Mouse (Mus musculus) neural tube, embryonic 14.5 days (tissue): ENCODE data around the gene Uba52. TPM values are rescaled to one million over a fixed set of nuclear protein-coding genes. Genes with fewer than 3 reads are reported as not detected.
"Not testable (repeated sequence)": the region's sequence is repeated elsewhere in the genome, so short reads cannot be mapped to it uniquely, and the experiment has no call there.

ENCODE experiments used
- ATAC-seq: fragments of 200-750 bp; cut with Nextera tagmentation; 2 replicates; pipeline ENCODE4 v1.8.0; 2017; ENCODE audit warnings: low read depth, mild to moderate bottlenecking, moderate TSS enrichment, moderate library complexity
- H3K27ac ChIP-seq: fragments of 300-500 bp; sonication (generic); 2 replicates; pipeline ENCODE4 v1.5.1; 2014; ENCODE audit warnings: low read depth, mild to moderate bottlenecking, control low read depth, low read length, moderate library complexity, mixed read lengths
- H3K27me3 ChIP-seq: fragments of 300-500 bp; sonication (generic); 2 replicates; pipeline ENCODE4 v1.6.1; 2014; ENCODE audit warnings: low read length; ENCODE audit not compliant: control insufficient read depth, insufficient read depth
- H3K36me3 ChIP-seq: fragments of 300-500 bp; sonication (generic); 2 replicates; pipeline ENCODE4 v1.6.1; 2014; ENCODE audit warnings: low read length, mixed read lengths; ENCODE audit not compliant: control insufficient read depth, insufficient read depth
- H3K4me1 ChIP-seq: fragments of 300-500 bp; sonication (generic); 2 replicates; pipeline ENCODE4 v1.6.1; 2014; ENCODE audit warnings: low read length; ENCODE audit not compliant: control insufficient read depth, insufficient read depth
- H3K4me2 ChIP-seq: fragments of 300-500 bp; sonication (generic); 2 replicates; pipeline ENCODE4 v1.6.1; 2014; ENCODE audit warnings: mild to moderate bottlenecking, low read depth, low read length, control low read depth
- H3K4me3 ChIP-seq: fragments of 300-500 bp; sonication (generic); 2 replicates; pipeline ENCODE4 v1.5.1; 2014; ENCODE audit warnings: low read depth, low read length, control low read depth, mixed read lengths
- H3K9ac ChIP-seq: fragments of 300-500 bp; sonication (generic); replicated peaks from 2 replicates; pipeline ENCODE4 v1.6.1; 2014; ENCODE audit warnings: low read depth, mild to moderate bottlenecking, control low read depth, low read length, mixed read lengths
- H3K9me3 ChIP-seq: fragments of 300-500 bp; sonication (generic); 2 replicates; pipeline ENCODE4 v1.6.1; 2016; ENCODE audit warnings: low read length; ENCODE audit not compliant: control insufficient read depth
- WGBS: fragments of 180-500 bp; shearing (Covaris S2); extraction: QIAGEN DNeasy Blood & Tissue Kit; methylation state at CpG from one replicate; pipeline ENCODE4 v1.1.7; 2014; 5-methylcytosine and 5-hydroxymethylcytosine counted together
- polyA plus RNA-seq: library from polyadenylated mRNA; unstranded; fragments of >200 nt; fragmentation: Nextera tagmentation; extraction: Ambion mirVana; gene quantifications from 2 replicates; pipeline ENCODE4 v1.2.1, GENCODE M21; 2014

Uba52 gene
- polyA plus RNA-seq, 1 experiment from 2014 or later = 750 TPM

DNA sequence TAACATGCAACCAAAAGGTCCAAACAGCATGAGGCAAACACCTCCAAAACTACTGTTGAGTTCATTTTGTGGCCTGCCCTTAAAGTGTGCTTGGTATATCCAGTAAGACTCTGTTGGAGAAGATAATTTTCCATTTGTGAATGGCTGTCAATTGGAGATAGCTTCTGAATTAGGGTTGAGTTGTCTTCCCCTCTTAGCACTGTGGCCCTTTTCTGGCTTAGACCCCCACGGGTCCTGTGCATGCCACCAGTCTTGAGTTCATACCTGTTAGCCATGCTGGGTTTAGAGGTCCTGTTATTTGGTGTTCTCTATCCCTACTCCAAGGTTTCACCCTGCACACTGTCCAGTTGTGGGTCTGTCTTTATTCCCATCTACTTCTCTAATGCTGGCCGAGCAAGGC is 1.2 kb upstream of the Uba52 start:
- Histone ChIP-seq H3K9ac (no peak overlapping the region), H3K36me3 (peaks cover 16% of the 10 kb centered on the region; the same call in 1 of the 2 replicates), H3K4me3 (no peak overlapping the region), H3K4me1 (peaks cover 12% of the 10 kb centered on the region), H3K4me2 (no peak overlapping the region), H3K9me3 (no peaks in the 10 kb centered on the region), H3K27ac (no peak overlapping the region; the same call in 1 of the 2 replicates), H3K27me3 (no peaks in the 10 kb centered on the region)
- 95% methylated on average over 2 of the region's 2 CpGs for WGBS
- ATAC-seq = no peak

DNA sequence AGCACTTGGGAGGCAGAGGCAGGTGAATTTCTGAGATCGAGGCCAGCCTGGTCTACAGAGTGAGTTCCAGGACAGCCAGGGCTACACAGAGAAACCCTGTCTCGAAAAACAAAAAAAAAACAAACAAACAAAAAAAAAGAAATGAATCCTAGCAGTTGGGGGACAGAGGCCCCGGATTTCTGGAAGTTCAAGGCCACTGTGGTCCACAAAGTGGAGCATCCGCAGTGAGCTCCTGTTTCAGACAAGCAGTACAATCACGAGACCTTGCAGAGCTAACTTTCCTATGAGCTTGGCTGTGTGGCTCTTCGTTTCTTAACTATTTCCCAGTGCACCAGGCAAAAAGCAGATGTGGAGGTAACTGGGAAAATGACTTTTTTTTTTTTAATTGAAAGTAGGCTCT is 573 bp upstream of the Uba52 start:
- Histone ChIP-seq H3K4me1 (peaks cover 12% of the 10 kb centered on the region), H3K9ac (peak overlapping the region; percentile 90; the same call in 1 of the 2 replicates), H3K4me3 (peak overlapping the region; percentile 97), H3K4me2 (peak overlapping the region; percentile 100), H3K36me3 (peaks cover 12% of the 10 kb centered on the region; the same call in 1 of the 2 replicates)
- not testable (repeated sequence) for H3K27me3 ChIP-seq, H3K27ac ChIP-seq, ATAC-seq, H3K9me3 ChIP-seq
- WGBS = 87% methylated on average over 6 of the region's 6 CpGs

DNA sequence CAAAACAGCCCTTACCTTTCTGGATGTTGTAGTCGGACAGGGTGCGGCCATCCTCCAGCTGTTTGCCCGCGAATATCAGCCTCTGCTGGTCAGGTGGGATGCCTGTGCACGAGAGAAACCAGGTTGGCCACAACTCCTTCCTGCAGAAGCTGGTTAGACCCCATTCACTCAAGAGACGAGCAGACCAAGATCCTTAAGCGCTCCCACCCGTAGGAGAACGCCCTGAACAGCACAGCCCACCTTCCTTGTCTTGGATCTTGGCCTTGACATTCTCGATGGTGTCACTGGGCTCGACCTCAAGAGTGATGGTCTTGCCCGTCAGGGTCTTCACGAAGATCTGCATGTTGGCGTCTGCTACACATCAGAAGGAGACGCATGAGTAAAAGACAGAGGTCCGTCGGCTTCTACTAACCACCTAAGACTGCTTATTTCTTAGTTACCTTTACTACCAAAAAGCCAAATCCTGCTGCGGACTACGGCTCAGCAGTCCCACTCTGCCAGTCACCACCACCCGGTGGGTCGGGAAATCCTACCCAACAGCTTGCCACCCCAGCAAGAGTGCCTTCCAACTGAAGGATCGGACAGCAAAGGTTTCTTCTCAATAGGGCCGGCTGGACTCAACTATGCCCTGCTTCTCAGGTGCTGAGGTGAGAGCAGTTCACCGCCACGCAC is 1.2 kb downstream of the Uba52 start:
- peak overlapping the region; percentile 90 for H3K9ac ChIP-seq
- peaks cover 20% of the 10 kb centered on the region for H3K4me1 ChIP-seq
- no peaks in the 10 kb centered on the region for H3K27me3 ChIP-seq
- 15% methylated on average over 25 of the region's 25 CpGs for WGBS
- peak overlapping the region; percentile 97; the same call in 1 of the 2 replicates for H3K27ac ChIP-seq
- H3K4me2 ChIP-seq = peak overlapping the region; percentile 100
- peak overlapping the region; percentile 97 for H3K4me3 ChIP-seq
- no peak for ATAC-seq
- no peaks in the 10 kb centered on the region for H3K9me3 ChIP-seq
- H3K36me3 ChIP-seq = peaks cover 10% of the 10 kb centered on the region; the same call in 1 of the 2 replicates

DNA sequence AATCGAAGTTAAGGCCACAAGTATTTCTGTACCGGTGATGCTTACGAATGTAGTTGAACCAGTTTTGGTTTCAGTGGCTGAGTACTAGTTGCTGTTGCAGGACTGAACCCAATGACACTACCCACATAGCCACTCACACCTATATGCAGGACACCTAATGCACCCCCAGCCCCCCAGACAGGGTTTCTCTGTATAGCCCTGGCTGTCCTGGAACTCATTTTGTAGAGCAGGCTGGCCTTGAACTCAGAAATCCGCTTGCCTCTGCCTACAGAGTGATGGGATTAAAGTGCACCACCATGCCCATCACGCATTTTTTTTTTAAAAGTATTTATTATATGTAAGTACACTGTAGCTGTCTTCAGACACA is 3.6 kb downstream of the Uba52 start:
- Histone ChIP-seq H3K27ac (no peak overlapping the region), H3K4me1 (peaks cover 25% of the 10 kb centered on the region)

DNA sequence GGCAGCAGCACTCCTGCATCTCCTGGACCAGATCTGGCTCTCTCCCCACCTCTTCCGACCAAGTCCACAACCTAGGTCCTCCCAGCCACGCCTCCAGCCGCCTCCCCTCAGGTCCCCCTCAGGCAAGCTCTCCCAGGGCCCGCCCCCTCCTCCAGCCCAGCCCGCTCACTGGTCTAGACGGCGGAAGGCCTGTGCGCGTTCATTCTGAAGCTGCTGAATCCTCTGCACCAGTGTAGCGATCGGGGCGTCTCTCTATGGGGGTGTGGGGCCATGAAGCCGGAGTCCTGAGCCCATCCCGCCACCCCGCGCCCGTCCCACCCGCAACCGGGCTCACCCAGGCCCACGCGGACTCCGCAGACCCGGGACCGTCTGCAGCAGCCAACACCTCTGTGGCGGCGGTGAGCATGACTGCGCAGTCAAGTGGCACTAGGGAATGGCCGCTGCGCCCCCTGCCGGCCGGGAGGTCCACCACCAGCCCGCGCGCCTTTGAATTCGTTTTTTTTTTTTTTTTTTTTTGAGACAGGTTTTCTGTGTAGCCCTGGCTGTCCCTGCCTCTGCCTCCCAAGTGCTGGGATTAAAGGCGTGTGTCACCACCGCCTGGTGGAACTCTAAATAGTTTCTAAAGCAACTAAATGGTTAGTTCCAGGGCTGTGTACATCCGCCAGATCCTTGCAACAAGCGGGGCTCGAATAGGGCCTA is 4.1 kb downstream of the Uba52 start, which contains the start of gene Rex1bd:
TSS of gene Rex1bd (minus strand) at position 425 of the 699 bp plus-strand sequence.
- Histone ChIP-seq H3K27me3 (peaks cover 16% of the 10 kb centered on the region), H3K4me1 (peaks cover 25% of the 10 kb centered on the region), H3K4me3 (peak within 1 kb of the TSS; percentile 55), H3K27ac (peak within 1 kb of the TSS; percentile 85), H3K36me3 (peaks cover 7% of the 10 kb centered on the region; the same call in 1 of the 2 replicates), H3K4me2 (peak within 1 kb of the TSS; percentile 84), H3K9me3 (no peaks in the 10 kb centered on the region), H3K9ac (peak within 1 kb of the TSS; percentile 74)
- peak; percentile 87 for ATAC-seq
- WGBS = 3% methylated on average over 40 of the region's 40 CpGs

More for the DNA sequence above, 3.6 kb downstream of the Uba52 start:
- Histone ChIP-seq H3K9me3 (no peaks in the 10 kb centered on the region), H3K4me3 (no peak overlapping the region), H3K4me2 (no peak overlapping the region; the same call in 1 of the 2 replicates), H3K27me3 (peaks cover 11% of the 10 kb centered on the region), H3K36me3 (peaks cover 7% of the 10 kb centered on the region; the same call in 1 of the 2 replicates), H3K9ac (no peak overlapping the region)
- ATAC-seq = no peak
- 69% methylated on average over 5 of the region's 5 CpGs for WGBS

DNA sequence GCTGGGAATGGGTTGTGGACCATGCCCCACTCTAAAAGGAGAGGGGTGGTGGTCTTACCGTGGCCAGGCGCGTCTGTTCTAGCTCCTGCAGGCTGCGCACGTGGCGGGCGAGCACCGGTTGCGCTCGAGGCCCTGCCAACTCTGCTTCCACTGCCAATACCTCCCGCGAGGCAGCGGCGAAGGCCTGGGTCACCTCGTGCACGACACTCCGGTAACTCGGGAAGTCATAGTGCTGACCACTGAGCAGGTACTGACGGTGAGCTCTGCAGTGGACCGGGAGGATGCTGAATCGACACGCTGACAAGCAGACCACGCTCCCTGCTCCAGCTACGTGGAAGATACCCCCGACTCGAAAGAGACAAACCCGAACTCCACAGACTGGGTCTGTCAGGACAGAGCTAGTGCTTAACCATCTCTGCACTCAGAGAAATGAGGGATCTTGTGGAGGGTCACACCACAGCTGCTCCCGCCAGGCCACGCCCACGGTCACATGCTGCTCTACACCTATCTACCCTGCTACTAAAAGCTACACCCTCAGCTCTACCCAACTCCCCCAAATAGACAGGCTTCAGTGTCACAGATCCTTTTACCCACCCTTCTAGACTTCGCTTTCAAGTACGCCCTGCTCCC is 4.8 kb downstream of the Uba52 start:
- no peaks in the 10 kb centered on the region for H3K9me3 ChIP-seq
- peak overlapping the region; percentile 74 for H3K9ac ChIP-seq
- peaks cover 25% of the 10 kb centered on the region for H3K4me1 ChIP-seq
- ATAC-seq = peak; percentile 16
- peak overlapping the region; percentile 85; the same call in 1 of the 2 replicates for H3K27ac ChIP-seq
- H3K4me2 ChIP-seq = peak overlapping the region; percentile 84
- 37% methylated on average over 32 of the region's 32 CpGs for WGBS
- H3K36me3 ChIP-seq = peaks cover 7% of the 10 kb centered on the region; the same call in 1 of the 2 replicates
- H3K4me3 ChIP-seq = peak overlapping the region; percentile 55
- H3K27me3 ChIP-seq = peaks cover 19% of the 10 kb centered on the region

DNA sequence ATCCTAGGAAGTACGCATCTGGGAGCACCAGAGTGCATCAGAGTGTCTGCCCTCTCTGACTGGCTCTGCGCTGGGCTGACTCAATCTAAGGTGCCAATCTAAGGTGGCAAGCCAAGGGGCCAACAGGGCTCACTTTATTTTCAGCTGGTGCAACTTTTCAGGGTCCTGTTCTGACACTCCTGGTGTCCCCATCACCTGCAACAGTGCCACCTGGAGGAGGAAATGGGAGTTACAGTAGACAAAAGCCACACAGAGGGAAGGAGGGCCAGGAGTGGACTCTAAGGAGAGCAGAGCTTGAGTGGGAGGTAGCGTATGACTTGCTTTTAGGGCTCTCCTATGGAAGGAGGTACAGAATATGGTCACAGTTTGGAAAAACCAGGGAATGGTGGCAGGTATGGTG is 5.8 kb downstream of the Uba52 start:
- Histone ChIP-seq H3K36me3 (peaks cover 7% of the 10 kb centered on the region; the same call in 1 of the 2 replicates), H3K27ac (no peak overlapping the region), H3K4me2 (no peak overlapping the region), H3K9ac (no peak overlapping the region), H3K4me3 (no peak overlapping the region), H3K27me3 (peaks cover 27% of the 10 kb centered on the region), H3K4me1 (peaks cover 25% of the 10 kb centered on the region), H3K9me3 (no peaks in the 10 kb centered on the region)
- ATAC-seq = no peak
- 79% methylated on average over 3 of the region's 3 CpGs for WGBS

DNA sequence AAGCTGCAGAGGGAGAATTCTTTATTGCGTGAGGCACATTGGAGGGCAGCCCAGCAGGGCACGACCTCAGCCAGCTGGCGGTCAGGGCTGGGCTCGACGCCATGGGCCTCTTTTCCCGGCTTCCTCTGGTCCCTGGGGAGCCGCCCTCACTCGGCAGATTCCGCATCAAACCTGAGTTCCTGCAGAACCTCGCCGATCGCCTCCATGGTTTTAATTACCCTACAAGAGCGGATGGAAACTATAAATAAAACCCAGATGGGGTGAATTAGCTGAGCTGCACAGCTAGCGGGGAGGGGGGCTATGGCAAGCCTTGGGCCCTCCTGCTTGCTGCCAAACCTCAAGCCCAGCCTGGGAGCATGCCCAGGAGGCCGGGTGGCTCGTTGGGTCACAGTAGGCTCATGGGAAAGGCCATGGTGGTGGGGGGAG is 6.3 kb downstream of the Uba52 start:
- no peak overlapping the region for H3K4me3 ChIP-seq
- peaks cover 31% of the 10 kb centered on the region for H3K27me3 ChIP-seq
- H3K4me2 ChIP-seq = no peak overlapping the region
- 27% methylated on average over 16 of the region's 16 CpGs for WGBS
- no peak overlapping the region for H3K9ac ChIP-seq
- H3K27ac ChIP-seq = no peak overlapping the region
- no peak for ATAC-seq
- peaks cover 7% of the 10 kb centered on the region; the same call in 1 of the 2 replicates for H3K36me3 ChIP-seq
- H3K9me3 ChIP-seq = no peaks in the 10 kb centered on the region
- peaks cover 21% of the 10 kb centered on the region for H3K4me1 ChIP-seq
